Mouse (Mus musculus): Measurements from ENCODE around the gene Irf2bp1. TPM values are rescaled to one million over a fixed set of nuclear protein-coding genes. Genes with fewer than 3 reads are reported as not detected.
A peak's percentile ranks its signal among the peaks of the same experiment; 100 is the strongest.

Irf2bp1 gene
- polyA plus RNA-seq, 1 experiment from 2014 or later: 28.0 TPM

GRCm38 (mm10) chr7:19054777-19055076 is 50.9 kb downstream of the Irf2bp1 start:
- H3K9me3 ChIP-seq (ENCODE audit: control insufficient read depth, low read length): no peaks in the 10 kb centered on the region
- no peaks in the 10 kb centered on the region for H3K27me3 ChIP-seq (replicated peaks; ENCODE audit: control insufficient read depth, insufficient read depth, low read length)
- H3K4me2 ChIP-seq (ENCODE audit: low read length): peak overlapping the region; percentile 51
- 63% methylated on average over 9 of the region's 9 CpGs for WGBS
- H3K36me3 ChIP-seq (ENCODE audit: control insufficient read depth, insufficient read depth): peaks cover 16% of the 10 kb centered on the region
- peak overlapping the region; percentile 28 for H3K4me3 ChIP-seq (replicated peaks; ENCODE audit: low read length)
- H3K4me1 ChIP-seq (replicated peaks; ENCODE audit: control insufficient read depth, insufficient read depth, low read length): peaks cover 10% of the 10 kb centered on the region
- ATAC-seq: peak; percentile 16; the same call in 1 of the 2 replicates
- H3K9ac ChIP-seq (replicated peaks; ENCODE audit: low read depth, low read length): peak overlapping the region; percentile 45; the same call in 1 of the 2 replicates
- H3K27ac ChIP-seq (ENCODE audit: low read length): no peak overlapping the region

- Histone ChIP-seq H3K9me3 (ENCODE audit: control insufficient read depth, low read length) (no peaks in the 10 kb centered on the region), H3K36me3 (ENCODE audit: control insufficient read depth, insufficient read depth) (peaks cover 12% of the 10 kb centered on the region), H3K27ac (ENCODE audit: low read length) (no peak overlapping the region), H3K4me2 (ENCODE audit: low read length) (no peak overlapping the region), H3K4me3 (replicated peaks; ENCODE audit: low read length) (no peak overlapping the region), H3K9ac (replicated peaks; ENCODE audit: low read depth, low read length) (no peak overlapping the region), H3K4me1 (replicated peaks; ENCODE audit: control insufficient read depth, insufficient read depth, low read length) (peaks cover 10% of the 10 kb centered on the region), H3K27me3 (replicated peaks; ENCODE audit: control insufficient read depth, insufficient read depth, low read length) (no peaks in the 10 kb centered on the region)
- 92% methylated on average over 8 of the region's 8 CpGs for WGBS
- ATAC-seq: no peak
Observed at GRCm38 (mm10) chr7:19055108-19055507, 51.3 kb downstream of the Irf2bp1 start.

Other genes with a start within 250 kb of the Irf2bp1 start
- not detected in 2 replicates for gene Psg19, start 205.5 kb upstream of the Irf2bp1 start, polyA plus RNA-seq (2015; fragmentation: Nextera tagmentation; extraction: Ambion mirVana)
- gene Psg17, start 182.4 kb upstream of the Irf2bp1 start, polyA plus RNA-seq (2015; fragmentation: Nextera tagmentation; extraction: Ambion mirVana): not detected in 2 replicates
- gene Mill2, start 164.1 kb upstream of the Irf2bp1 start, polyA plus RNA-seq (2015; fragmentation: Nextera tagmentation; extraction: Ambion mirVana): 0.30 and 0.46 TPM in 2 replicates
- gene Pglyrp1, start 132.7 kb upstream of the Irf2bp1 start, polyA plus RNA-seq (2015; fragmentation: Nextera tagmentation; extraction: Ambion mirVana): 26.3 and 26.7 TPM in 2 replicates
- gene Ccdc61, start 93.6 kb upstream of the Irf2bp1 start, polyA plus RNA-seq (2015; fragmentation: Nextera tagmentation; extraction: Ambion mirVana): 23.9 and 24.0 TPM in 2 replicates
- 15.8 and 17.3 TPM in 2 replicates for gene Nova2, start 78.2 kb upstream of the Irf2bp1 start, polyA plus RNA-seq (2015; fragmentation: Nextera tagmentation; extraction: Ambion mirVana)
- gene Nanos2, start 16.6 kb upstream of the Irf2bp1 start, polyA plus RNA-seq (2015; fragmentation: Nextera tagmentation; extraction: Ambion mirVana): 0.46 and 0.91 TPM in 2 replicates
- gene Mypop, start 12.8 kb upstream of the Irf2bp1 start, polyA plus RNA-seq (2015; fragmentation: Nextera tagmentation; extraction: Ambion mirVana): 3.1 and 3.6 TPM in 2 replicates
- gene Foxa3, start 19.5 kb downstream of the Irf2bp1 start, polyA plus RNA-seq (2015; fragmentation: Nextera tagmentation; extraction: Ambion mirVana): not detected in 2 replicates
- 34.4 and 34.7 TPM in 2 replicates for gene Sympk, start 20.3 kb downstream of the Irf2bp1 start, polyA plus RNA-seq (2015; fragmentation: Nextera tagmentation; extraction: Ambion mirVana)
- gene Rsph6a, start 50.6 kb downstream of the Irf2bp1 start, polyA plus RNA-seq (2015; fragmentation: Nextera tagmentation; extraction: Ambion mirVana): 0.09 TPM in 1 of 2 replicates, not detected in the other
- 28.1 and 29.7 TPM in 2 replicates for gene Dmwd, start 72.2 kb downstream of the Irf2bp1 start, polyA plus RNA-seq (2015; fragmentation: Nextera tagmentation; extraction: Ambion mirVana)
- 5.6 and 10.1 TPM in 2 replicates for gene Dmpk, start 79.8 kb downstream of the Irf2bp1 start, polyA plus RNA-seq (2015; fragmentation: Nextera tagmentation; extraction: Ambion mirVana)
- gene Six5, start 90.5 kb downstream of the Irf2bp1 start, polyA plus RNA-seq (2015; fragmentation: Nextera tagmentation; extraction: Ambion mirVana): 1.7 and 2.1 TPM in 2 replicates
- 3.9 and 4.9 TPM in 2 replicates for gene Gm4969, start 114.3 kb downstream of the Irf2bp1 start, polyA plus RNA-seq (2015; fragmentation: Nextera tagmentation; extraction: Ambion mirVana)
- 25.4 and 28.3 TPM in 2 replicates for gene Fbxo46, start 115.8 kb downstream of the Irf2bp1 start, polyA plus RNA-seq (2015; fragmentation: Nextera tagmentation; extraction: Ambion mirVana)
- 17.1 and 22.4 TPM in 2 replicates for gene Qpctl, start 145.2 kb downstream of the Irf2bp1 start, polyA plus RNA-seq (2015; fragmentation: Nextera tagmentation; extraction: Ambion mirVana)
- 116 and 118 TPM in 2 replicates for gene Snrpd2, start 145.7 kb downstream of the Irf2bp1 start, polyA plus RNA-seq (2015; fragmentation: Nextera tagmentation; extraction: Ambion mirVana)
- gene Gipr, start 162.1 kb downstream of the Irf2bp1 start, polyA plus RNA-seq (2015; fragmentation: Nextera tagmentation; extraction: Ambion mirVana): 21.8 and 32.1 TPM in 2 replicates
- 8.3 and 14.4 TPM in 2 replicates for gene Eml2, start 172.4 kb downstream of the Irf2bp1 start, polyA plus RNA-seq (2015; fragmentation: Nextera tagmentation; extraction: Ambion mirVana)
- 2.5 and 2.7 TPM in 2 replicates for gene Gpr4, start 208.5 kb downstream of the Irf2bp1 start, polyA plus RNA-seq (2015; fragmentation: Nextera tagmentation; extraction: Ambion mirVana)
- gene Opa3, start 224.3 kb downstream of the Irf2bp1 start, polyA plus RNA-seq (2015; fragmentation: Nextera tagmentation; extraction: Ambion mirVana): 43.5 and 43.8 TPM in 2 replicates

Measured in forebrain, embryonic 16.5 days (tissue).